Mouse (Mus musculus) Patski (cell line): Measurements from ENCODE around the gene Msantd3. TPM values are rescaled to one million over a fixed set of nuclear protein-coding genes. Genes with fewer than 3 reads are reported as not detected.

Experiments used
- ATAC-seq: fragments of 100-300 bp; one replicate; pipeline ENCODE4 v1.8.0; 2021
- CTCF ChIA-PET: fragments of 350-600 bp; sonication (Branson Sonifier 250); formaldehyde crosslinking; loops from one replicate; lab custom pipeline; 2022; ENCODE audit warnings: inconsistent platforms; lab: Charles Lee
- POLR2A ChIA-PET: fragments of 350-600 bp; sonication (Branson Sonifier 250); formaldehyde crosslinking; loops from one replicate; lab custom pipeline; 2022; ENCODE audit warnings: antibody characterized with exemption, inconsistent platforms; lab: Charles Lee
- DNase-seq: peaks from one replicate; pipeline ENCODE4 v3.0.0-alpha.2; 2011; ENCODE audit warnings: low read depth, low spot score
- H3K27me3 ChIP-seq: fragments of 371-371 bp; one replicate; pipeline ENCODE4 v1.5.1; 2021
- CTCF ChIP-seq: fragments of 100-300 bp; IDR thresholded peaks from one replicate; pipeline ENCODE4 v1.5.1; 2021
- in situ Hi-C: fragments of 300-500 bp; cut with MboI; formaldehyde crosslinking; loops from 3 replicates; pipeline ENCODE4 v1.11.1; 2018; ENCODE audit warnings: low pct_unique_long_range_greater_than_20kb, mixed read lengths
- polyA plus RNA-seq: library from polyadenylated mRNA; unstranded; gene quantifications from one replicate; pipeline ENCODE4 v1.2.3, GENCODE M21; 2021

The Msantd3 gene
- polyA plus RNA-seq, 1 experiment from 2014 or later = 28.5 TPM

DNA sequence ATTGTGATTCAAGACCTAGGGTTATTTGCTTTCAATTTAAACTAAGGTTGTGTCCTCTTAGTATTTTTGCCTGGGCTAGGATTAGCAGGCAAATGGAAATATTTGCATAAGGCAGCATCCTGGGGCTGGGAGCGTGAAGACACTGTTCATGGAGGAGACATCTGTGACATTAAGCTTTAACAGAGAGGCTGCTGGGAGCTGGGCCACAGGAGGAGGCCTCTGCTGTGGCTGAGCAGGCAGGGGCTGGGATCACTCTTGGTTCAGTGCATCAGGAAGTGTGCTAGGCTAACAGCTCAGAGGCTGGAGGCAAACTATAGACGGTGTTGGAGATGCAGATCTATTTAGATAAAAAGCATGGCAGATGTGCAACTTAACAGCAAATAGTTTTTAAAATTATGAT lies 43.2 kb downstream of the Msantd3 start:
- in situ Hi-C loops = no loop called here
- ChIA-PET POLR2A (interaction anchor here (1.1 kb wide), 1 partner anchor 17 kb away, joined by 3 read pairs; no protein-coding TSS in a partner anchor), CTCF (no interaction called here)
- DNase-seq (no peak), ATAC-seq (no peak)
- TF ChIP-seq CTCF = no peak
- H3K27me3 ChIP-seq = no peaks in the 10 kb centered on the region

DNA sequence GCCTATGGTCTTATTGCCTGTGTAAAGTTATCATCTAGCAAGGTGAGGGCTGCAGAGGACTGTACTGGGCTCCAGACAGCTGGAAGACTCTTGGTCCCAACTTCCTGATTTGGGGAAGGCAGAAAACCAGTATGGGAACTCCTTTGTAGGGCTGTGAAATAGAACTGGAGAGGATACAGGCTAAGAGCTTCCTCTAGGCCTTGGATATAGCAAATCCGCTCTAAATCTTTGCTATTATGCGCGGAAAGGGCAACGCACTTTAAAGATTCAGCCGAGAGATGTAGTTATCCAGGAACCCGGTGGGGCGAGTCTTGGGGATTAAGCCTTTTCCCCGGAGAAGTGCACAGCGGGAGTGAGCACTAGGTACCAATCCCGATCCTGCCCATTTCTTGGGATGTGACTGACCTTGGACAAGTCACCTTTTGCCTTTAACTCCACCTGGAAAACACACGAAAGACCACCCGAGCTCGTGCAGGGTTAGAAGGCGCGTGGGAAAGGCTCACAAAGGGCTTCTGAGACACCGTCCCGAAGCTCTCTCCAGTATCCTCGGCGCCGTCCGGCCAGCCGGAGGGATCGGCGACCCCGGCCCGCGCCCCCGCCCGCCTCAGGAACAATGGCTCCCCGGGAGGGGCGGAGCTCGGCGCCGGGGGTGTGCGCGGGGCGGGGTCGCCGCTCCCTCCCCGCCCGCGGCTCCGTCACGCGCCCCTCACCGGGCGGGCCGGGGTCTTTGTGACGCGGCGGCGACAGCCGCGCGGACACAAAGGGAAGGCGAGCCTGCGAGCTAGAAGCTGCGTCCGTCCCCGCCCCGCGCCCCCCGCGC lies 44.9 kb downstream of the Msantd3 start, which contains the start of gene Tmeff1:
Gene Tmeff1 (plus strand): TSS at position 754 of the 820 bp plus-strand sequence.
- no peak for DNase-seq
- ChIA-PET CTCF (interaction anchor here (1.4 kb wide), 1 partner anchor 21 kb away, joined by 3 read pairs; no protein-coding TSS in a partner anchor), POLR2A (no interaction called here)
- H3K27me3 ChIP-seq = no peaks in the 10 kb centered on the region
- in situ Hi-C loops = no loop called here
- no peak for TF ChIP-seq CTCF
- peak; percentile 10 for ATAC-seq

DNA sequence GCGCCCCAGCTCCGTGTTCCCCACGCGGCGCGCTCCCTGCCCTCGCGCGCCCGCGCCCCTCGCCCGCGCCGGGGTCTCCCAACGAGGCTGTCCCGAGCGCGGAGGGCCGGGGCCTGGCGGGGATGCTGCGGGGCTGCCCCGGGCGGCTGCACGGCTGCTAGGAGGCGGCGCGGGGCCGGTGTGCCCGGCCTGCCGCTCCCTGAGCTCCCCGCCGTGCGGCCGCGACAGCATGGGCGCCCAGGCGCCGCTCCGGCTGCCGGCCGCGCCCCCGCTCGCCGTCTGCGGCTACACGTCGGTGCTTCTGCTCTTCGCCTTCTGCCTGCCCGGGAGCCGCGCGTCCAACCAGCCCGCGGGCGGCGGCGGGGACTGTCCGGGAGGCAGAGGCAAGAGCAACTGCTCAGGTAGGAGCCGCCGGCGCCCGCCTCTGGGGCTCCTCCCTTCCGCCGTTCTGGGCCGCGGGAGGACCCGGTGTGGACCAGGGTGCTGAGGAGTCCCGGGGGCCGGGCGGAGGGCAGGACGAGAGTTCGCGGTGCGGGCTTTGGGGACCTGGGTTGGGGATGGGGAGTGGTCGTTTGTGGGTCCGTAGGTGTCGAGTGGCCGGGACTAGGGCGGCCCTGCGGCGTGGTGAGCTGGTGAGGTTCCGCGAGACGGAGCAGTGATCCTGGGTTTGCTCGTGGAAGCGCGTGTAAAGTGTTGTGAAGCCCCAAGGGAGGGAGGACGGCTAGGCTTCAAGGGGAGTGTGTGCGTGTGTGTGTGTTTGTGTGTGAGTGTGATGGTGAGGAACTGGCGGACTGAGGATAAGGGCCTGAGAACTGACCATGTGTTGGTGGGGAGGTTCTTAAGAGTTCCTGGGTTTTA lies 45.7 kb downstream of the Msantd3 start:
- CTCF ChIA-PET = interaction anchor here (0.9 to 1.4 kb wide), 2 partner anchors 20 to 30 kb away, joined by 3 read pairs; no protein-coding TSS in a partner anchor
- in situ Hi-C loops = no loop called here
- ATAC-seq (peak; percentile 87), DNase-seq (no peak)
- no peaks in the 10 kb centered on the region for H3K27me3 ChIP-seq
- no peak for TF ChIP-seq CTCF
- POLR2A ChIA-PET = interaction anchor here (1.0 kb wide), 1 partner anchor 45 kb away, joined by 3 read pairs; the partner anchor contains the start of gene Msantd3

DNA sequence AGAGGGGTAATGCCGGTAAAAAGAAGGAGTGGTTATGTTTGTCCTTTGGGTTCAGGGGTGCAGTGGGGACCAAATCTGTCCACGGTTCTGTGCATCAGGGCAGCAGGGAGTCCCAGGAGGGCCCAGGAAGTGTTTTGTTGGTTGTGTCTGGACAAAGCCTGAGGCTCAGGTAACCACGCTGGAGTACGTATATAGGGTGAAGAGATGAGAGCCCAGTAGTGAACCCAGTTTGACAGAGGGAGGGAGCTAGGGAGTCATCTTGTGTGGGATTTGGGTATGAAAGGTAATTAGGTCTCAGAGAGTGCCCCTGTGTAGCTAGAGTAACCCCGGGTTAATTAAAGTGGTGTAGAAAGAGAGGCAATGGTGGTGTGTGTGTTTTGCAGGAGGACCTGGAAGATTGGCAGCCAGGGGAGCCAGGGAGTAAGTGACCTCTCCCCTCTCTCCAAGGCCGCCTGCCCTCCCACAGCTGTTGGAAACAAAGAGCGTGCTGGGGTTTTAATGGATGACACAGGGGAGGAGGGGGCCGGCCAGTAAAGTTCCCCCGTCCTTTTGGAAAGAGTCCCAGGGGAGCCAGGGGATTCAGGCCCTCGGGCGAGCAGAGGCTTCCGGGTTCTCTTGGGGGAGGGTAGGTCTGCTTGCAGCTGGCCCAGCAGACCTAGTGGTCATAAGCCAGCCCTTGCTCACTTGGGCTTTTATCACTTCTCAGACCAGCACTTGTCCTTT lies 46.5 kb downstream of the Msantd3 start:
- in situ Hi-C loops = no loop called here
- no peaks in the 10 kb centered on the region for H3K27me3 ChIP-seq
- ATAC-seq = peak; percentile 61

DNA sequence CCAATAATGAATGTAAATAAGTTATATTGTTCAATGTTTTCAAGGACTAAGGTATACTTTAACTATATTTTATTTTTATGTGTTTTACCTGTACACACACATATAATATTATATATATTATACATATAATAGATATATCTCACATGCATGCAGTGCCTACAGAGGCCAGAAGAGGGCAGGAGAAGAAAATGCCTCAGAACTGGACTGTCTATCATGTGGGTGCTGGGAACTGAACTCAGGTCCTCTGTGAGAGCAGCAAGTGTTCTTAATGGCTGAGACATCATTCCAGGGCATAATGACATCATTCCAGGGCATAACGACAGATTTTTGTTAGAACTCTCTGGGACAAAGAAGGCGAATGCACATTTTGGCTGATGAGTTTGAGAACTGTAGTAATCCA lies 47.8 kb downstream of the Msantd3 start:
- DNase-seq (no peak), ATAC-seq (no peak)
- no peak for TF ChIP-seq CTCF
- ChIA-PET POLR2A (interaction anchor here (0.7 kb wide), 1 partner anchor 9 kb away, joined by 7 read pairs; no protein-coding TSS in a partner anchor), CTCF (no interaction called here)
- in situ Hi-C loops = no loop called here
- H3K27me3 ChIP-seq = no peaks in the 10 kb centered on the region

More for the DNA sequence above, 46.5 kb downstream of the Msantd3 start:
- CTCF ChIA-PET = interaction anchor here (0.6 to 0.9 kb wide), 2 partner anchors 25 to 29 kb away, joined by 3 read pairs; no protein-coding TSS in a partner anchor
- TF ChIP-seq CTCF = no peak
- no peak for DNase-seq
- POLR2A ChIA-PET = interaction anchor here (0.6 to 1.0 kb wide), 2 partner anchors 24 to 46 kb away, joined by 3 to 4 read pairs; partner anchors contain the start of gene Msantd3

- no peak for ATAC-seq
- ChIA-PET CTCF (no interaction called here), POLR2A (no interaction called here)
- in situ Hi-C loops = no loop called here
- H3K27me3 ChIP-seq = no peaks in the 10 kb centered on the region
- DNase-seq = no peak
- TF ChIP-seq CTCF = no peak
These were observed 48.8 kb downstream of the Msantd3 start for GRCm38 (mm10) chr4:48588576-48588975.

- ATAC-seq (no peak), DNase-seq (no peak)
- in situ Hi-C loops = no loop called here
- POLR2A ChIA-PET = no interaction called here
- no peaks in the 10 kb centered on the region for H3K27me3 ChIP-seq
- CTCF ChIA-PET = no interaction called here
- TF ChIP-seq CTCF = no peak
These were observed 51.1 kb downstream of the Msantd3 start for GRCm38 (mm10) chr4:48590862-48591261.

GRCm38 (mm10) chr4:48591390-48591789 lies 51.7 kb downstream of the Msantd3 start:
- TF ChIP-seq CTCF = no peak
- DNase-seq = no peak
- H3K27me3 ChIP-seq = no peaks in the 10 kb centered on the region
- no peak for ATAC-seq
- ChIA-PET POLR2A (no interaction called here), CTCF (no interaction called here)
- in situ Hi-C loops = no loop called here

GRCm38 (mm10) chr4:48592328-48592727 lies 52.6 kb downstream of the Msantd3 start:
- no peaks in the 10 kb centered on the region for H3K27me3 ChIP-seq
- POLR2A ChIA-PET = no interaction called here
- no peak for TF ChIP-seq CTCF
- in situ Hi-C loops = no loop called here
- ATAC-seq (no peak), DNase-seq (no peak)
- CTCF ChIA-PET = no interaction called here

- ChIA-PET POLR2A (no interaction called here), CTCF (interaction anchor here (1.3 kb wide), 1 partner anchor 84 kb away, joined by 3 read pairs; no protein-coding TSS in a partner anchor)
- in situ Hi-C loops = no loop called here
- no peak for TF ChIP-seq CTCF
- DNase-seq (no peak), ATAC-seq (no peak)
- no peaks in the 10 kb centered on the region for H3K27me3 ChIP-seq
These were observed 53.1 kb downstream of the Msantd3 start for GRCm38 (mm10) chr4:48592844-48593243.
